Mouse (Mus musculus) heart, embryonic 12.5 days (tissue): ENCODE data around the gene Gm17555. TPM values are rescaled to one million over a fixed set of nuclear protein-coding genes. Genes with fewer than 3 reads are reported as not detected.

ENCODE experiments used
- ATAC-seq: fragments of 200-750 bp; cut with Nextera tagmentation; 2 replicates; pipeline ENCODE4 v1.8.0; 2017; ENCODE audit warnings: moderate TSS enrichment, moderate library complexity; ENCODE audit not compliant: insufficient number of reproducible peaks, low FRiP score
- H3K27ac ChIP-seq: fragments of 300-500 bp; sonication (generic); 2 replicates; pipeline ENCODE4 v1.5.1; 2016; ENCODE audit warnings: mild to moderate bottlenecking, moderate library complexity; ENCODE audit not compliant: poor library complexity, severe bottlenecking
- H3K27me3 ChIP-seq: fragments of 300-500 bp; sonication (generic); replicated peaks from 2 replicates; pipeline ENCODE4 v1.6.1; 2016; ENCODE audit warnings: mild to moderate bottlenecking, moderate library complexity
- H3K36me3 ChIP-seq: fragments of 300-500 bp; sonication (generic); 2 replicates; pipeline ENCODE4 v1.6.1; 2016; ENCODE audit warnings: mild to moderate bottlenecking, moderate library complexity
- H3K4me1 ChIP-seq: fragments of 300-500 bp; sonication (generic); replicated peaks from 2 replicates; pipeline ENCODE4 v1.6.1; 2016; ENCODE audit warnings: mild to moderate bottlenecking
- H3K4me2 ChIP-seq: fragments of 300-500 bp; sonication (generic); 2 replicates; pipeline ENCODE4 v1.6.1; 2016; ENCODE audit warnings: mild to moderate bottlenecking, moderate library complexity
- H3K4me3 ChIP-seq: fragments of 300-500 bp; sonication (generic); 2 replicates; pipeline ENCODE4 v1.5.1; 2016; ENCODE audit warnings: mild to moderate bottlenecking
- H3K9ac ChIP-seq: fragments of 300-500 bp; sonication (generic); 2 replicates; pipeline ENCODE4 v1.6.1; 2016; ENCODE audit warnings: mild to moderate bottlenecking, moderate library complexity
- H3K9me3 ChIP-seq: fragments of 300-500 bp; sonication (generic); replicated peaks from 2 replicates; pipeline ENCODE4 v1.6.1; 2016; ENCODE audit warnings: mild to moderate bottlenecking, moderate library complexity
- WGBS: fragments of 180-500 bp; shearing (Covaris S2); methylation state at CpG from one replicate; pipeline ENCODE4 v1.1.7; 2016; 5-methylcytosine and 5-hydroxymethylcytosine counted together
- polyA plus RNA-seq: library from polyadenylated mRNA; unstranded; fragments of >200 nt; fragmentation: Nextera tagmentation; extraction: Ambion mirVana; gene quantifications from 2 replicates; pipeline ENCODE4 v1.2.1, GENCODE M21; 2016

Gene Gm17555
- polyA plus RNA-seq, 1 experiment from 2014 or later, result not detected

DNA sequence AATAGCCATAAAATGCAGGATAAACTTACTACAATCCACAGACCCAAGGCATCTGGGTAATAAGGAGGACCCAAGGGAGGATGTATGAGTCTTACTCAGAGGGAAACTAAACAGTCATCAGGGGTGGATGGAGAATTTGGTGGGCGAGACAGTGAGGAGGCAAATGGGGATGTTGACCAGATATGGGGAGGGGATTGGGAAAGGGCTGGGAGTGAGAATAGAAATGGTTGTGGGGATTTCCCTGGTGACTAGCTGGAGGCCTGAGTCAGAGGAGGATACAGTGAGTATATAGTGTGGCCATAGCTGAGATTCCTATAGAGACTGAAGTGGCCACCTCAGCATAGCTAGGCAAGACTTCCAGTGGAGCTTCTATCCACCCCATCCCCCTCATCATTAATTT lies 16.8 kb downstream of the Gm17555 start:
- H3K4me3 ChIP-seq, result no peak overlapping the region
- no peak for ATAC-seq
- H3K9me3 ChIP-seq, result peaks cover 9% of the 10 kb centered on the region; the same call in 1 of the 2 replicates
- H3K27me3 ChIP-seq, result no peaks in the 10 kb centered on the region
- no peak overlapping the region for H3K4me2 ChIP-seq
- H3K4me1 ChIP-seq, result no peaks in the 10 kb centered on the region
- H3K36me3 ChIP-seq, result no peaks in the 10 kb centered on the region
- no peak overlapping the region for H3K27ac ChIP-seq
- no peak overlapping the region for H3K9ac ChIP-seq
- 61% methylated on average over 1 of the region's 1 CpGs for WGBS

- H3K9ac ChIP-seq, result no peak overlapping the region
- 84% methylated on average over 4 of the region's 4 CpGs for WGBS
These were observed 22.0 kb downstream of the Gm17555 start for GRCm38 (mm10) chr2:126236905-126237304.

GRCm38 (mm10) chr2:126245446-126245845 lies 30.5 kb downstream of the Gm17555 start:
- no peak overlapping the region for H3K9ac ChIP-seq

More at GRCm38 (mm10) chr2:126236905-126237304, 22.0 kb downstream of the Gm17555 start:
- Histone ChIP-seq H3K4me1 (no peaks in the 10 kb centered on the region), H3K36me3 (no peaks in the 10 kb centered on the region), H3K4me3 (no peak overlapping the region), H3K9me3 (peaks cover 6% of the 10 kb centered on the region; the same call in 1 of the 2 replicates), H3K27ac (no peak overlapping the region), H3K4me2 (no peak overlapping the region), H3K27me3 (no peaks in the 10 kb centered on the region)
- ATAC-seq, result no peak

DNA sequence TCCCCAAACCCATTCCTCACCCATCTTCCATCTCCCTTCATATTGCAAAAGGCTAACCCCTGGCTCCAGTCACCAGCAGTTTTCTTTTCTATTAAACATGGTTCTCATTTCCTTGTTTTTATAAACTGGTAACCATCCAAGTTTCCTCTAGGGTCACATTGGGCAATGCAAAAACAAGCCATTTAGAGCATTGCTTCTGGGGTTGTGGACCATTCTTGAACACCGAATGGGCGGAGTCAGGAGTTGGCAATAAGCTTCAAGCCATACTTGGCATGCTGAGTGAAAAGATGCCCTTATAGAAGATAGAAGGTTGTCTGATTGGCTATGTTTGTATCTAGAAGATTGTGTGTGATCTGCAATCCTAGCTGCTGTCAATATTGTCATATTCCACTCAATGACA lies 33.6 kb downstream of the Gm17555 start:
- 91% methylated on average over 2 of the region's 2 CpGs for WGBS
- H3K9me3 ChIP-seq, result no peaks in the 10 kb centered on the region

More at GRCm38 (mm10) chr2:126245446-126245845, 30.5 kb downstream of the Gm17555 start:
- Histone ChIP-seq H3K4me2 (no peak overlapping the region), H3K27me3 (no peaks in the 10 kb centered on the region), H3K4me1 (no peaks in the 10 kb centered on the region), H3K27ac (no peak overlapping the region), H3K9me3 (no peaks in the 10 kb centered on the region), H3K36me3 (no peaks in the 10 kb centered on the region), H3K4me3 (no peak overlapping the region)
- no peak for ATAC-seq
- 26% methylated on average over 2 of the region's 2 CpGs for WGBS

DNA sequence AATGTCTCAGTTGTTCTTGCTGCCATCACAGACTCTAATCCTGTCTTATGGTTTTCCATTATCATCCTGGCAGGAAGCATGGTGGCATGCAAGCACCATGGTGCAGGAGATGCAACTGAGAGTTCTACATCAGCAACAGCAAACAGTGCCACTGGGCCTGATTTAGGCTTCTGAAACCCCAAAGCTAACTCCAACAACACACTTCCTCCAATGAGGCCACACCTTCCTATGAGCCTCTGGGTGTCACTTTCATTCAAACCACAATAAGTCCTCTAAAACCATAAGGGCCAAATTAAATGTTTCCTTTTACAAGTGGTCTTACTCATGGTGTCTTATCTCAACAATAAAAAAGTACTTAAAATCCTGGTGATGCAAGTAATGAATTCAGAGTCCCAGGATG lies 37.3 kb downstream of the Gm17555 start:
- no peaks in the 10 kb centered on the region for H3K4me1 ChIP-seq
- no peaks in the 10 kb centered on the region for H3K9me3 ChIP-seq
- H3K9ac ChIP-seq, result no peak overlapping the region
- H3K27ac ChIP-seq, result no peak overlapping the region
- no peak overlapping the region for H3K4me2 ChIP-seq
- H3K36me3 ChIP-seq, result no peaks in the 10 kb centered on the region
- no peak overlapping the region for H3K4me3 ChIP-seq
- H3K27me3 ChIP-seq, result no peaks in the 10 kb centered on the region
- no peak for ATAC-seq

More for the DNA sequence above, 33.6 kb downstream of the Gm17555 start:
- no peak overlapping the region for H3K9ac ChIP-seq
- no peak overlapping the region for H3K27ac ChIP-seq
- no peak overlapping the region for H3K4me3 ChIP-seq
- ATAC-seq, result no peak
- no peaks in the 10 kb centered on the region for H3K36me3 ChIP-seq
- H3K27me3 ChIP-seq, result no peaks in the 10 kb centered on the region
- H3K4me1 ChIP-seq, result no peaks in the 10 kb centered on the region
- no peak overlapping the region for H3K4me2 ChIP-seq

Other genes with a start within 250 kb of the Gm17555 start
- 0.73 and 0.85 TPM in 2 replicates for gene Fgf7, start 180.4 kb upstream of the Gm17555 start, polyA plus RNA-seq
- gene Fam227b, start 63.1 kb upstream of the Gm17555 start, polyA plus RNA-seq, result 0.12 TPM in 1 of 2 replicates, not detected in the other
- gene Dtwd1, start 63.0 kb upstream of the Gm17555 start, polyA plus RNA-seq, result 18.4 and 19.5 TPM in 2 replicates